Mouse (Mus musculus) brain, embryonic 18.5 days (tissue): ENCODE measurements around the gene Prmt1.

ENCODE experiments used
- DNase-seq: peaks from one replicate; pipeline ENCODE4 v3.0.0-alpha.2; 2012; ENCODE audit warnings: low read depth, low spot score

The Prmt1 gene

DNA sequence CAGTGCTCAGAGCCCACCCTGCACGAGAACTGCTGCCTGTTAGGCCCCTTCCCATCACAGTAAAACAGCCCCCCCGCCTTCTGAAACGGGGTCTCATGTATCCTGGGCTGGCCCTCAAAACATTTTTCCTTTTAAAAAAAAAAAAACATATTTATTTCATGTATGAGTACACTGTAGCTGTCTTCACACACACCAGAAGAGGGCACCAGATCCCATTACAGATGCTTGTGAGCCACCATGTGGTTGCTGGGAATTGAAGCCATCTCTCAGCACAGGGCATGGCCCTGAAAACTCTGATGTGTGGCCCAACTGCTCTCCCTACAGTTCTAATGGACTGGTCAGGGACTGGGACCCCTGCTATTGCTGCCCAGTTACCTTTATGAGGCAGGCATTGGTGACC is 8.1 kb downstream of the Prmt1 start:
- no peak for DNase-seq

DNA sequence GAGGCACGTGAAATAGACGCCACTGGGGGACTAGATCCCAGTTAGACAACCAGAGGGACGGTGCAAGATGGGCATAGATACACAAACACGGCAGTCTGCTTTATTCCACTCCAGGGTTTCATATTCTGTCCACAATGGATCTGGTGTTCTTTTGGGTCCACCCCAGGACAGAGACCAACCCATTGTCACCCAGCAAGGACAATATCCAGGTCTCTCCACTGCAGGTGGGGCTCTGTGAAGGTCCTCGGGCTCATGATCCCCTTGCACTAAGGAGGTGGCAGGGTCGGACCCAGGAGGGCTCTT is 11.3 kb downstream of the Prmt1 start:
- no peak for DNase-seq

DNA sequence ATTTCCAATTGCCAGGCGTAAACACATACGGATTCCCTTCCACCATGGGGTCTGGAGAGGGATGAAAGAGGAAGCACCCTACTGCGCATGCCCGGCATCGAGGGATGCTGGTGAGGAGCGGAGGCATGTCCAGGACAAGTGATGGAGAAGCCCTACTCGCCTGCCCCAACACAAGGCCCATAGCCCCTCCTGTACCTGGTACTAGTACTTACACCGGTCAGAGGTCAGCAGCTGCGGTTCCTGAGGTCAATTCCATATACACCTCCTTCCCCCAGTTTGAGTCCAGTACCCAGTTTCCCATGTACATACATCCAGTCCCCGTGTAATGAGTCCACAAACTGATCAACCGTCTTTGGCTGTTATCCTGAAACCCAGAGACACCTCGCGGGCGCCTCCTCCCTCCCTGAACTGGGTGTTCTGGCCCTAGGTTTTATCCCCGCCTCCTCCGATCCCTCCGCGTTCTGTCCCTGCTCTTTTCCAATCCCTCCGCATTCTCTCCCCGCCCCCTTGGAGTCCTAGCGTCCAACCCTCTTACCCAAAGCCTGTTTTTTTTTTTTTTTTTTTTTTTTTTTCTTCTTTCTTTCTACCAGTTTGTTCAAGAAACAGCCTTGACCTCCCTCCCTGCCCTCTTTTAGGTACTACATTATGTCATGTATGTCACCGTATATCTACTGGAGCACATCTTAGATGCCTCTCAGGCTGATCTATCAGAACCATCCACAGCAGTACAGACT is 11.8 kb downstream of the Prmt1 start, which contains the start of gene Cpt1c:
Cpt1c (minus strand) TSS at position 469 of the 734 bp plus-strand sequence.
- DNase-seq = peak; percentile 88

DNA sequence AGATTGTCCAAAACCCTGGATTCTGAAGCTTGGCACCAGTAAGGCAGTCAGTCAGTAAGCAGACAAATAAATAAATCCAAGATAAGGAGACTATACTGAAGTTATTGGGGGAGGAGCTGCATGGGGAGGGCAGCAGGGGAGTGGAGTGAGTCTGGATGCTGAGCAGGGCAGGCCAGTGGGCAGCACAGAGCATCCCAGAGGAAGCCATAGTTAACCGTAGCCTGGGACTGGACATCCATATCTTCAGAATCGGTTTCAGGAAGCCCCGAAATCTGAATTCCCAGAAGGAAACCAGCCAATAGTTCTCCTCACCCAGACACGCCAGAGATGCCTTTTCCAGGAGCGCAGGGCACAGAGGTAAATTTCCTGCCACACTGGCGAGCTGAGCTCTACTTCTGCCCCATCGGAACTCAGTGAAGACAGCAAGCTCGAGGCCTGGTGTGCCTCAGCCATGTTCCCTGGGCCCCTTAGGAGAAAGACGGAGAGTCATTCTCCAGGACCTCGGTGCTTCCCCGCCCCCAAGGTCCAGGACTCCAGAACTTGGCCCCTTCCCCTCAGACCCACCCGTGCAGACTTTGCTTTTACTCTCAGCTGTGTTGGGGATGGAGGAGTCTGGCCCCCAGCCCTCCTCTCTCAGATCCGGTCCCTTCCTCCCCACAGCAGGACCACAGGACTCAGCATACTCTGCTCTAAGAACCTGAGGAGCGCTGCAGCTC is 12.8 kb downstream of the Prmt1 start:
- no peak for DNase-seq

DNA sequence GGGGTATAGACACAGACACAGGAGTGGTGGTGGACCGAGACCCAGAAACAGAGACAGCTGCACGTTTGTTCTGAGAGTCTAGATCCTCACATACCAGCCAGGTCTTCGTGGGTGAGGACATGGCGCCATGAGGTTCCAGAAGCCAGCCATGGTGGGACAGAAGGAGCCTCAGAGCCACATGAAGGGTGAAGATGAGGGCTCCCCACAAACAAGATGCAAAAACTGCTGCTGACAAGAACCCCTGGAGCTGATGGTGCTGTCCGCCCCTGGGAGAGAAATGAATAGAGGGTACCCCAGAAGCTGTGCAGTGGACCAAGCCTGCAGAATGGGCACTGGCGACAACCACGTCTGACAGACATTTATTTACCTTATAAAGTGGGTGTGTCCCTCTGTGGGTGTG is 15.2 kb downstream of the Prmt1 start:
- no peak for DNase-seq

DNA sequence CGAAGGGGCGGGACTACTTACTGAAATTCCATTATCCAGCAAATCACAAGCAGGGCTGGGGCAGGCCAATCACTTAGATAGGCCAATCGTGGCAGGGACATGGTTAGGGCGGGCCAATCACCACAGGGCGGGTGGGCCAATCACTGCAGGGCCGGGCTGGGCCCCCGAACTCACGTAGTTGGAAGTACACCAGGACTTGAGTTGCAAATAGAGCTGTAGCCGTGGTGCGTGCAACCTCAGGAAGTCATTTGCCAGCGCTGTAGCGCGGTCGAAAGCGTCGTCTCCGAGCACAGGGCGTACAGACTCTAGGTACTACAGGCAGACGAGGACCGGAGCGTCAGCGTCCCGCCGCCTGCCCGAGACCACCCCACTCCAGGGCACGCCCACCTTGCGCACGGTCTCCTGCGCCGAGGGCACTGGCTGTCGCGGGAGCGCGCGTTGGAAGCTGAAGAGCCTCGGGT is 16.1 kb downstream of the Prmt1 start:
- DNase-seq = peak; percentile 87

DNA sequence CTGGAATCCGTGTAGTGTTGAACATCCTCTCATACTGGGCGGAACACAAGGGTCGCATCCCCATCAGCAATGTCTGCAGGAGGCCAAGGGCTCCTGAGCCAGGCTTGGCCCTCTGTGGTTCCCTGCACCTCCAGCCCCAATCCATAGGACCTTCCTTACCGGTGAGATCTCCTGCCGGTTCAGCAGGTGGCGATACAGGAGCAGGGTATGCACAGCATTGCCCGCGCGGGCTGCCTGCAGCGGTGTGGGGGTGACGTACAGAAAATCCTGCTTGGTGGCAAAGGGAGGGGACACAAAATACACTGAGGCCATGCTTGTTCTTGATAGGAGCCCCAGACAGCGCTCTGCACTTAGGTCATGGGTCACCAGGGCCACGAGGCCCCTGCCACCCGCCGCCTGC is 19.7 kb downstream of the Prmt1 start:
- no peak for DNase-seq

DNA sequence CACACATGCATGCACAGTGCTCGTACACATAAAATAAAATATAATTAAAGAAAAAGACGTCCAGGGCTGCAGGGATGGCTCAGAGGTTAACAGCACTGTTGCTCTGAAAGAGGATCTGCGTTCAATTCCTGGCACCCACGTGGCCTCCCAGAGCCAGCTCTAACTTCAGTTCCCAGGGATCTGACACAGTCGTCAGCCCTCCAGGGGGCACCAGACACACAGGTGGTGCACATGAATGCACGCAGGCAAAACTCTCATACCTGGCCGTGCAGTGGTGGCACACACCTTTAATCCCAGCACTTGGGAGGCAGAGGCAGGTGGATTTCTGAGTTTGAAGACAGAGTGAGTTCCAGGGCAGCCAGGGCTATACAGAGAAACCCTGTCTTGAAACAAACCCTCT is 20.4 kb downstream of the Prmt1 start:
- no peak for DNase-seq

DNA sequence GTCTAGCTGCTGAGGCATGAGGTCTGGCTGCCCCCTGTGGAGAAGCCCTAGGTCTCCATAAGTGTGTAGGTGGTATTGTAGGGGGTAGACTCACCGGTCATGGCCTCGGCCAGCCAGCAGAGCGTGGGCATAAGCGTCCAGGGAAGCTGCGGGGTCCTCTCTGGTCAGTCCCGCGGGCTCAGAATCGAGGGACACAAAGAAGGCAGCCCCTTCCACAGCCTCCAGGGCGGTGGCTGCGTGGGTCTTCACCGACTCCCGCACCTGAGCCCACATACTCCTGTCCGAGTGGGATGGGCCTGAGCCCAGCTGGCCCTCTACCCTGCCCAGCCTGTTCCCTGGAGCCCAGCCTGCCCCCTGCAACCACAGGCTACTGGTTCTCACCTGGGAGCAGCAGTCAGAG is 21.4 kb downstream of the Prmt1 start:
- no peak for DNase-seq

DNA sequence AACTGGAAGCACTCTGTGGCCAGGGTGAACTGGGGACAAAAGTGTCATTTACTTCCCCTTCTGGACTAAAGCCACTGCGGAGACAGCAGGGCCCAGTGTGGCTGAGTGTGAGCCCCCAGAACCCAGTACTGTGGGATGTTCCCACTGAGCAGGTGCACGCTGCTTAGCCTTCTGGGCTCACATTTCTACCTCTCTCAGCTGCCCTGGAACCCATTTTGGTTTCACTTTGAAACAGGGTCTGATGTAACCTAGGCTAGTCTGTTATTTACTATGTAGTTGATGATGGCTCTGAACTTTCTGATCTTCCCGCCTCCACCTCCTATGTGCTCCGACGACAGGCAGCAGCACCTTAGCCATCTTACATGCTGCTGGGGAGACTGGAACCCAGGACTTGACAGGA is 23.5 kb downstream of the Prmt1 start:
- DNase-seq = no peak

DNA sequence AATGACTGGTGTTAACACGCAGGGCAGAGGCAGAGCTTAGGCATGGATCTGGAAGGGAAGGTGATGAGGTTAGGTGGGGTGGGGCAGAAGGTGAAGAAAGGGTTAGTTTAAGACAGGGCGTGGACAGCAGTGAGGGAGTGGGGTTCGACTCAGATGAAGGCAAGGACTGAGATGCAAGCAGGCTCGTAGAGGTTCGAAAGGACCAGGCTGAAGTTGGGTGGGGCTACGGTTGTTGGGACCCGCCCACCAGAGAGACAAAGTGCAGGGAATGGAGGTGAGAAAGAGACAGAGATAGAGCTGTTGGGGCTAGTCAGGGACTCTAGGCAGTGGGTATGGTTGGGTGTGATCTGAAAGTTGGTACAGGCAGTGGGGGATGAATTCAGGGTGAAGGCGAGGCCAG is 24.0 kb downstream of the Prmt1 start:
- DNase-seq = no peak

DNA sequence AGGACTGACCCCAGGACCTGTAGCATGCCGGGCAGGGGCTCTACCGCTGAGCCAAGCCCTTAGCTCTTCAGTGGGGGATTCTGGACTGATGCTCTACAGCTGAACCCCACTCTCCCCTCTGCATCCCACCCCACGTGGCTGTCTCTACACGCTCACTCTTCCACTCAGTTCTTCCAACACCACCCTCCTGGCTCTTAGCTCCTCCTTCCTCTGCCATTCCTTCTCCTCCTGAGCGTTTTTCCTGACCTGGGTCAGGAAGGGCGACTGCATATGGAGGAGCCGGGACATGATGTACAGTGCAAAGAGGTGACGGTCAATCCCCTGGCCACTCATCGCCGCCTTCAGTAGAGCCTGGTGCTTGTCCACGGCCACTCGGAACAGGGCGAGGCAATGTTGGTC is 25.9 kb downstream of the Prmt1 start:
- no peak for DNase-seq

DNA sequence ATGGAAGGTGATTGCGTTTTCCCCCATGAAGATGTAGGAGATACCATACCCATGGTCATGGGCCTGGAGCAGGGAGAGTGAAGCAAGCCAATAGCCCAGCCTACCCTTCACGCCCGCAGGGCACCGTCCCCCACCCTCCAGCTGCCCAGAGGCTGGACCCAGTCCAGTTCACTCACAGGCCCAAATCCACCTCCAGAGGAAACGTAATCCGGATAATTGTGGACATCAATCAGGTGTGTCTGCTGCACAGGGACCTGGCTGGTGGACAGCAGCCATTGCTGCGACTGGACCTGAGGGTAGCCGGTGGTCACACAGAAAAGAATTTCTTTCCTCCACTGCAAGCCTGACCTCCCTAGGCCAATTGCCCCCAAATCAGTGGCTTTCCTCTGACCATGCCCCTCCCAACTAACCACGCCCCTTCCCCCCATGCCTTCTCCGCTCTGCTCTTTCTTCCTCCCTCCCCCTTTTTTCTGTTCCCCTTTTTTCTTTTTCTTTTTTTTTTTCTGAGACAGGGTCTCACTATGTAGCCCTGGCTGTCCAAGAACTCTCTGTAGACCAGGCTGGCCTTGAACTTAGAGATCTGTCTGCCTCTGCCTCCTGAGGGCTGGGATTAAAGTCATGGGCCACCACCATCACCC is 26.4 kb downstream of the Prmt1 start:
- no peak for DNase-seq

DNA sequence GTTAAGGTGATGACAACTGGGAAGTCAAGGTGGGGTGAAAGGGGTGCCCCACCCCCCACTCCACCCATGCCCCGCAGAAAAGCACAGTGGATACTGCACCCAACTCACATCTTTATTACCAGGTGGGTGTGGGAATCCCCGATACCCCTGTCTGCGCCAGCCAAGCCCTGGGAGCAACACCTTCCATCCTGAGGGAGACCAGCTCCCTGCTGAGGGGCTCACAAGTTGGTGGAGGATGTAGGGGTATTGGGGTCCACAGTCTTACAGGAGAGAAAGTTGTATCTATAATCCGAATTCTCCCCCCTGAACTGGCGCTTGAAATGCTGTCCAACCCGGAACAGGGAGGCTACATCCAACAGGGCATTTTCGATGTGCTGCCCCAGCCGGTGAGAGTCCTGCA is 27.1 kb downstream of the Prmt1 start:
- DNase-seq = no peak

DNA sequence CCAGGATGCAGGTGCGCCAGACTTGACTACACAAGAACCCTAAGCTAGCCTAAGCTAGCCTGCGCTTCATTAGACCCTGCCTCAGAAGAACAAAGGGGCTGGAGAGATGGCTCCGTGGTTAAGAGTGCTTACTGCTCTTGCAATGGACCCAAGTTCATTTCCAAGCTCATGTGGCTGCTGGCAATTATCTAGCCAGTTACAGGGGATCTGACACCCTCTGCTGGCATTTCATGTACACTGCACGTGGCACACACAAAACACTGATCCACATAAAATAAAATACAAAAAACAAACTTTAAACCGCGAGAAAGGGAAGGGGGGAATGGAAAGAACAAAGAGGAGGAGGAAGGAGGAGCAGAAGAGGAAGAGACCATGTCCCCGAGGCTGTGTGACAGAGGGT is 28.2 kb downstream of the Prmt1 start:
- no peak for DNase-seq

DNA sequence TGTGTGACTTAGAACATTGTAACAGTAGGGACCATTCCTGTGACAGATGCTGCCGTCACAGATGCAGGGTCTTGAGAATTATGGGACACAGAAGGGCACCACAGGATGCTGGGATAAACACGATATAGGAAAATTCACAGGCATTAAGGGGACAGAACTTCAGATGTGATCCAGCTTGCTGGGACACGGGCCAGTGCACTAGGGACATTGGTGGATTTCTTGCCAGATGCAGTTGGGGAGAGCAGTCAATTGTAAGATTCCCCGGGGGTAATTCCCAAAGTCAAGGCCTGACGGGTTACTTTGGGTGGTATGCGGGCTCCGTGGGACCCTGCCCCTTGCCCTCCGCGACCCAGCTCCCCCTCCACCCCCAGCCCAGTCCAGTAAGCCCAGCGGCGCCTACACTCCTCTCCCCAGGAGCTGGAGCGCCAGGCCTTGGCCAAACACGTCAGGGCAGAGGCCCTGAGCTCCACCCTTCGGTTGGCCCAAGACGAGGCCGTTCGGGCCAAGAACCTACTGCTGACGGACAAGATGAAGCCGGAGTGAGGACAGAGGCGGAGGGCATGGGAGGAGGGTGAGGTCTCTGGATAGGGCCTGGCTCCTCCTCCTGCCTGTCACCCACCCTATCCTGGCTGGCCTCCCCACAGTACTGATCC is 29.1 kb downstream of the Prmt1 start:
- no peak for DNase-seq

DNA sequence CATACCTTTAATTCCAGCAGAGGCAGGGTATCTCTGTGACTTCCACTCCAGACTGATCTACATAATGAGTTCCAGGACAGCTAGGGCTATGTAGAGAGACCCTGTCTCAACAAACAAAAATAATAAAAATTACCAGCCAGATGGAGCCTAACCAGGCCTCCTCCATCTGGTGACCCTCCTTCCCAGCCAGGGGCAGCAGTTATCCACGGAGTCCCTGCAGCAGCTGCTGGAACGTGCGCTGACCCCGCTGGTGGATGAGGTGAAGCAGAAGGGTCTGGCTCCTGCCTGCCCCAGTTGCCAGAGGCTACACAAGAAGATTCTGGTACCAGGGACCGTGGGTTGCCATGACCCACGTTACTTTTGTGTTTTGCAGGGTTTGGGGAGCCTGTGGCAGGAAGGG is 30.1 kb downstream of the Prmt1 start:
- DNase-seq = no peak

DNA sequence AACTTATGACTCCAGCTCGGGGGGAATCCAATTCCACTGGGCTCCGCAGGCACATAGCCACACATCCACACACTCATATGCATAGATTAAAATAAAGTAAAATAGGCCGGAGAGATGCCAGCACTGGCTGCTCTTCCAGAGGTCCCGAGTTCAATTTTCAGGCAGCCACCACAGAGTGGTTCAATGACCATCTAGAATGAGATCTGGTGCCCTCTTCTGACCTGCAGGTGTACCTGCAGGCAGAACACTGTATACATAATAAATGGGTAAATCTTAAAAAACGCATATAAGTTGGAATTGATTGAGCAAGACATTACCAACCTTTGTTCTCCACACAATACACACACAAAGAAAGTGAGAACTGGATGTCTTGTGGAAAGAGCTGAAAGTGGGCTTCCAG is 30.7 kb downstream of the Prmt1 start:
- no peak for DNase-seq

DNA sequence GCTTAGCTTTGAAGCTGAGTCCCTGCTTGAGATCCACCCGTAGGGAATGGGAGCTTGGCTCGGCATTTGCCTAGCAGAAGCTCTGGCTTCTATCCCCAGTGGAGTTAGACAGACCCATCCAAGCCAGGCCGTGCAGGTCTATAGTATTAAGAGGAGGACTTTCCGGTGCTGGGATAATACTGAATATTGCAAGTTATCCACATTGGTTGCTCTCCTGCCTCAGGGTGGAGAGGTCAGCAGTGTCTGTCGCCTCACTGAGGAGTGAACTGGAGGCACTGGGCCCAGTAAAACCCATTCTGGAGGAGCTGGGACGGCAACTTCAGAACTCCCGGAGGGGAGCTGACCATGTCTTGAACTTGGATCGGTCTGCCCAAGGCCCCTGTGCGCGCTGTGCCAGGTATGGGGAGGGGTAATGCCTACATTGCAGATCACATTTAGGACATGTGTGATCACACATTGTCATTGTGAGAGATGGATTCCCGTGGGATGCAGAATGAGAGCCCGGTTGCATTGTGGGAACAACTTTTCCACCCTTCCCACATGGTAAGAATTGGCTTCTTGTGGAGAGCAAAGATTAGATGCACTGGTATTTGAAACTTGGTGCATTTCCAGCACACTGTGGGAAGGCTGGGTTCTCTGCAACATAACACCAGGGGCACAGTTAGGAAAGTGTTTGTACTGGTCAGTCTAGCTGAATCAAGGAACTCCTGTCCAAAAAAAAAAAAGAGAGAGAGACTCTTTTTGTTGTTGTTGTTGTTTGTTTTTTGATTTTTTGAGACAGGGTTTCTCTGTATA is 32.1 kb downstream of the Prmt1 start:
- no peak for DNase-seq

DNA sequence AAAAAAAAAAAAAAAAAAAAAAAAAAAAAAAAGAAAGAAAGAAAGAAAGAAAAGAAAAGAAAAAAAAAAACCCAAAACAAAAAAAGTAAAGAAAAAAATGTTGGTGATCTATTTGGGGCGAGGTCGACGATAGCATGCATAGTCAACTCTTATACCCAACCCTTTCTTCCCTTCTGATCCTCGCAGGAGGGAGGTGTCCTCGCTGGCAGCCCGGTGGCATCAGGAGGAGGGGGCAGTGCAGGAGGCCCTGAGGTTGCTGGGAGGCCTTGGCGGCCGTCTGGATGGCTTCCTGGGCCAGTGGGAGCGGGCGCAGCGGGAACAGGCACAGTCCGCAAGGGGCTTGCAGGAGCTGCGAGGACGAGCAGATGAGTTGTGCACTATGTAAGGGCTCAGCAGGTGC is 32.8 kb downstream of the Prmt1 start:
- no peak for DNase-seq

DNA sequence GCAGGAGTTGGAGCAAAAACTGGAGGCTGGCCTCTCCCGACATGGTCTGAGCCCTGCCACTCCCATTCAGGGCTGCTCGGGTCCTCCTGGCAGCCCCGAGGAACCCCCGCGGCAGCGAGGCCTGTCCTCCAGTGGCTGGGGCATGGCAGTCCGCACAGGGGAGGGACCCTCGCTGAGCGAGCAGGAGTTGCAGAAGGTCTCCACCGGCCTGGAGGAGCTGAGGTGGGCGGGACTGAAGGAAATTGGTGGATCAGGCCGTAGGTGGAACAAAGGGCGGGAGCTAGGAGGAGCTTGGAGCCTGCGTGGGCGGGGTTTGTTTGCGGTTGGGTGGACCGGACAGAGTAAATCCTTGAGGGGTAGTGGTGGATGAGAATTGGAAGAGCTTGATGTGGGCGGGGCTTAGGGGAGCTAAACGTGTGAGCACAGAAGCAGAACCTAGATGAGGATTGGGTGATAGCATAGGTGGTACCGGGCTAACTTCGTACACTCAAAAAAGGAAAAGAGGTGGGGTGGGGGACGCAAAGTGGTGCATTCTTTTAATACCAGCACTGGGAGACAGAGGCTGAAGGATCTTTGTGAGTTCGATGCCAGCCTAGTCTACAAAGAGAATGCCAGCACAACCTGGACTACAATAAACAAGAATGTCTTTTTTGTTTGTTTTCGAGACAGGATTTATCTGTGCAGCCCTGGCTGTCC is 33.6 kb downstream of the Prmt1 start:
- DNase-seq = peak; percentile 66
